Mouse (Mus musculus): ENCODE data around the gene Knop1.

The Knop1 gene

GRCm38 (mm10) chr7:118849543-118850250 lies 6.4 kb downstream of the Knop1 start:
- in situ Hi-C loops (cut with MboI; ENCODE audit: unreplicated experiment in 2 of 2) = no loop called here

DNA sequence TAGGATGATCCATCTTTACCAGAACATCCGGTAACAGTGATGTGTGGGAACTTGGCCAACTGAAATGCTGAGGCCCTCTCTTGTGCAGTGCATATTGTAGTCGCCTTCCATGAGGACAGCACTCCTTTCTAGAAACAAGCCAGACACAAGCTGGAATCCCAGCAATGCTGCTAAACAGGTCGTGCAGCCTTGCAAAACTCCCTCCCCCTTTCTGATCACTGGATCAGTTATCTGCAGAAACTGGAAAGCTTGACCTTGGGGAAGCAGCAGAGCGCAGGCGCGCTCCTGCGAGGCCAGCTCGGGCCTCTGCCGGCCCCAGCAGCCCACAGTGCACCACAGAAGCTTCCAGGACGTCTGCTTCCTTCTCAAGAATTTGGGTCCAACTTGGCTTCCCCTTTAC lies 7.3 kb downstream of the Knop1 start:
- in situ Hi-C loops (cut with MboI; ENCODE audit: unreplicated experiment in 2 of 2) = no loop called here

- in situ Hi-C loops (cut with MboI; ENCODE audit: unreplicated experiment in 2 of 2) = no loop called here
These were observed 9.7 kb downstream of the Knop1 start for GRCm38 (mm10) chr7:118846329-118846728.

- in situ Hi-C loops (cut with MboI; ENCODE audit: unreplicated experiment in 2 of 2) = no loop called here
These were observed 10.9 kb downstream of the Knop1 start for GRCm38 (mm10) chr7:118845141-118845540.

DNA sequence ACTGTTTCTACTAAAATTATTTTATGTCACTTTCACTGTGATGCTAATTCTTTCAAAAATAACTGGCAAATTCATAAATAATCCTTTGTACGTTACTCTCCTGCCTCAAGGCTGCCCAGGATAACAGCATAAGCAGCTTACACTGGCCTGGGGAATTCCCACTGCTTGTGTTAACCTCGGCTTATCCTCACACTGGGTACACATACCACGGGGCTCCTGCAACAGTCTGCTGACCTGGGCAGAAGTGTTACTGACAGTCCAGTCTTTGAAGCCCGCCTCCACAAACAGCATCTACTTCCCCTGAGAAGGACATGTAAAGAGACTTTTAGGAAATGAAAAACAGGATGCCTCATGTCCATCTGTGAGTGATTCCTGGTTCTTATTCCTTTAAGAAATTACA lies 13.1 kb downstream of the Knop1 start:
- in situ Hi-C loops (cut with MboI; ENCODE audit: unreplicated experiment in 2 of 2) = no loop called here

DNA sequence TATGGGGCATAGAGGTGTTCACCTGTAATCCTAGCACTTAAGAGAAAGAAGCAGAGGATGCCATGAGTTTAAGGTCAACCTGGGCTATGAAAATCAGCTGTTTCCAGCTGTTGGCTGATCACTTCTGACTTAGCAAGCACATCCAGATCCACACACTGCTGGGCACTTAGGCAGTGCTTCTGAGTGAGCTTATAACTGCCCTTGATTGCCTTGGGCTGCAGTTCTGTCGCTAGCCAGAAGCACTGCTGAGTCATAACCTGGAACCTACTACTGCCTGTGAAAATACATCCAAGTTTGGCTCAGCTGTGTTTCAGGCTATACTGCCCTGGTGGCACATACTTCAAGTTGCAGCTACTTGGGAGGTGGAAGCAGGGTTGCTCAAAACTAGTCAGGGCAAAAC lies 14.3 kb downstream of the Knop1 start:
- in situ Hi-C loops (cut with MboI; ENCODE audit: unreplicated experiment in 2 of 2) = no loop called here

DNA sequence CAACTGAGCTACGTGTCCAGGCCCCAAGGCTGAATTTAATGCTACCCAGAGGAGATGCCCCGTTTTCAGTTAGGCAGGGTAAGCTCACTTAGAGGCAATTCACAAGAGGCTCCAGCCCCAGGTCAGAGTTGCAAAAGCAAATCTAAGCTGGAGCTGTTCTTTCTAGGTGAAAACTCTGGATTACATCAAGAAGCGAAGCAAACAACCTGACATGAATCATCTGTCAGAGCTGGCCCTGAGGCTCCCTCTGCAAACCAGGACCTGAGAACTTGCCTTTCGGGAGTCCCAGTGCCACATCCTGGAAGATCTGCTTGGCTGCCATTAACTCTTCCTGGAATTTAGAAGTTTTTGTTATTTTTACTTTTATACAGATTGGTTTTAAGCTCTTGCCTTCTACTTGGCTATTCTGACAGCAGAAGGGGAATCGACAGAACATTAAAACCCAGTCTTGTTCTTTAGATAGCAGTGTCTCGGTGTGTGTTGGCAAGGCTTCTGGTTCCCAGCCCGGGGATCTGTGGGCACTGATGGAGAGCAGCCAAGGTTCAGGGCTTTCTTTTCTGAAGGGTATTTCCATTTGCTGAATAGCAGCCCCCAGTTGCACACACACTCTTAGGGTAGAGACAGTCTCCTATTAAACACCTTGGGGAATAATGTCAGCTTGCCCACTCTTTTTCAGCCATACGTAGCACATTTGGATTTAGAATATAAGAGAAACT lies 14.9 kb downstream of the Knop1 start:
- in situ Hi-C loops (cut with MboI; ENCODE audit: unreplicated experiment in 2 of 2) = no loop called here

- in situ Hi-C loops (cut with MboI; ENCODE audit: unreplicated experiment in 2 of 2) = no loop called here
These were observed 18.2 kb downstream of the Knop1 start for GRCm38 (mm10) chr7:118837901-118838300.

DNA sequence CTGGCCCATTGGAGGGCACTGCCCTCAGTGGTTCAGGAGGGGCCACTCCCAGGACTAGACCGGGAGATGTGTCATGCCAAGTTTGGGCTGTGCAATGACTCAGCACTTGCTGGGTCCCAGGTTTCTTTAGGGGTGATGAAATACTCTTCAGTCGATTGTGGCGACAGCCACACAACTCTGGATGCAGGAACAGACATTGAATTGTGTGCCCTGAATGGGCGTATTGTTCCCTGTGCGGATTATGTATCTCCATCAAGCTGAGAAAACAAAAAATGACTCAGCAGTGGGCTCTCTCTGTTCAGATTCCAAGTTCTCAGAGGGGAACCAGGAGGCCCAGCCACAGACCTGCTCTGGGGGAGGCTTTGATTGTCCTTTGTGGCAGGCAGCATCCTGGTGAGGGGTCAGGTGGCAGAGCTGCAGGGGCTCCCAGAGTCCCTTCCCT lies 28.1 kb downstream of the Knop1 start:
- in situ Hi-C loops (cut with MboI; ENCODE audit: unreplicated experiment in 2 of 2) = no loop called here

- in situ Hi-C loops (cut with MboI; ENCODE audit: unreplicated experiment in 2 of 2) = no loop called here
These were observed 31.6 kb downstream of the Knop1 start for GRCm38 (mm10) chr7:118824451-118824850.

DNA sequence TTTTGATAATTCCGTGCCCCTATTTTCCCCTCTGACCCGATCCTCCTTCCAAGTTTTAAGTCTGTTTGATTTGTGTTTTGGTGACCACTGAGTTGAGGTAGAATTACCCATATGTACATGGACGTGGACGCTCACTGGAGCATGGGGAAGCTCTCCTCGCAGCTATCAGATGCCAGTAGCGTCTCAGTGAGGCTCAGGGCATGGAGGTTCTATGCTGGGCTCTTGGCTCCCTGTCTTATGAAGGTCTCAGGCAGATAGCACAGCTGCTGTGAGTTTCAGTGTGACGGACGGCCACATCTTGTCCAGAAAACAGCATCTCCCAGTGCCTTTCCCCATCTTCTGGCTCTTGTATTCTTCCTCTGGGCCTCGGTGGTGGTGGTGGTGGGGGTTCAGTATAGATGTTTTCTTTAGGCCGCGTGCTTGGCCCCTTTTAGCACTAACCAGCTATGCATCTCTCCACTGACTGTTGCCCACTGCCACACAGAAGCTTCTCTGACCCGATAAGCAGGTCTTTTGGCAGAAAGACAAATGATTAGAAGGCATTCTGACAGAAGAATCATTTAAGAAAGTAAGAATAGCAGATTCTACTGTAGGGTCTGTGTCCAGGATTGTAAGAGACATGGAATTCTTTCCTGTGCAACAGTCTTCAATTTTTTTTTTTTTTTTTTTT lies 34.0 kb downstream of the Knop1 start:
- in situ Hi-C loops (cut with MboI; ENCODE audit: unreplicated experiment in 2 of 2) = no loop called here

- in situ Hi-C loops (cut with MboI; ENCODE audit: unreplicated experiment in 2 of 2) = no loop called here
These were observed 34.7 kb downstream of the Knop1 start for GRCm38 (mm10) chr7:118821356-118821755.

DNA sequence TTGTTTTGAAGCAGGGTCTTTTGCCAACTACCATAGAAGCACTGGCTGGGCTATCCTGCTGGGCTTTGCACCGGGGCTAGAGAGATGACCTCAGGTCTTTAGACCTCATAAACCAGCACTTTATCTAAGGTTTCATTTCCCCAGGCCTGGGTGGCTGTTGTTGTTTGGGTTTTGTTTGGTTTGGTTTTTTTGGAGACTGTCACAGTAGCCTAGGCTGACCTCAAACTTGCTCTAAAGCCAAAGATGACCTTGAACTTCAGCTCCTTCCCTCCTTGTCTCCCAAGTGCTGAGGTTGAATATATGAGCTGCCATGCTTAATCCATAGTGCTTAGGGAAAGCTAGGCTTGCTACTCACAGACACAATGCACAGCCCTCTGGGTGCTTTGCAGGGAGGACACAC lies 36.4 kb downstream of the Knop1 start:
- in situ Hi-C loops (cut with MboI; ENCODE audit: unreplicated experiment in 2 of 2) = no loop called here

- in situ Hi-C loops (cut with MboI; ENCODE audit: unreplicated experiment in 2 of 2) = no loop called here
These were observed 38.3 kb downstream of the Knop1 start for GRCm38 (mm10) chr7:118817741-118818140.

GRCm38 (mm10) chr7:118816275-118816674 lies 39.8 kb downstream of the Knop1 start:
- in situ Hi-C loops (cut with MboI; ENCODE audit: unreplicated experiment in 2 of 2) = no loop called here

DNA sequence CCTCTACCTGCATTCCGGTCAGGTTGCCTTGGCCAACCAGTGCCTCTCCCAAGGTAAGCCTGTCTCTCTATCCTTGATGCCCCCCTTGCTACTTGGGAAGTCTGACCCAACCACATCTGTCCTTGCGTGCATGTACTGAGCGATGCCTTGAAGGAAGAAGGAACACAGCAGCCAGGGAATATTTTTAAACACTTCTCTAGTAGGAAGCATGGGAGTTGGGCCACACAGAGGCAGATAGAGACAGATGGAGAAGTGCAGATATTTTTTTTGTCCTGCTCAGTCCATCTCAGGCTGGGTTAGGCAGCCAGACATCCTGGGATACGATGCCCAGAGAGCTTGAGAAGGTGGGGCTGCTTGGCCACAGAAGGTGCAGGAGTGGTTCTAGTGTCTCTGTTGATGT lies 42.5 kb downstream of the Knop1 start:
- in situ Hi-C loops (cut with MboI; ENCODE audit: unreplicated experiment in 2 of 2) = no loop called here

- in situ Hi-C loops (cut with MboI; ENCODE audit: unreplicated experiment in 2 of 2) = no loop called here
These were observed 44.5 kb downstream of the Knop1 start for GRCm38 (mm10) chr7:118811407-118812106.

- in situ Hi-C loops (cut with MboI; ENCODE audit: unreplicated experiment in 2 of 2) = no loop called here
These were observed 48.2 kb downstream of the Knop1 start for GRCm38 (mm10) chr7:118807899-118808298.

DNA sequence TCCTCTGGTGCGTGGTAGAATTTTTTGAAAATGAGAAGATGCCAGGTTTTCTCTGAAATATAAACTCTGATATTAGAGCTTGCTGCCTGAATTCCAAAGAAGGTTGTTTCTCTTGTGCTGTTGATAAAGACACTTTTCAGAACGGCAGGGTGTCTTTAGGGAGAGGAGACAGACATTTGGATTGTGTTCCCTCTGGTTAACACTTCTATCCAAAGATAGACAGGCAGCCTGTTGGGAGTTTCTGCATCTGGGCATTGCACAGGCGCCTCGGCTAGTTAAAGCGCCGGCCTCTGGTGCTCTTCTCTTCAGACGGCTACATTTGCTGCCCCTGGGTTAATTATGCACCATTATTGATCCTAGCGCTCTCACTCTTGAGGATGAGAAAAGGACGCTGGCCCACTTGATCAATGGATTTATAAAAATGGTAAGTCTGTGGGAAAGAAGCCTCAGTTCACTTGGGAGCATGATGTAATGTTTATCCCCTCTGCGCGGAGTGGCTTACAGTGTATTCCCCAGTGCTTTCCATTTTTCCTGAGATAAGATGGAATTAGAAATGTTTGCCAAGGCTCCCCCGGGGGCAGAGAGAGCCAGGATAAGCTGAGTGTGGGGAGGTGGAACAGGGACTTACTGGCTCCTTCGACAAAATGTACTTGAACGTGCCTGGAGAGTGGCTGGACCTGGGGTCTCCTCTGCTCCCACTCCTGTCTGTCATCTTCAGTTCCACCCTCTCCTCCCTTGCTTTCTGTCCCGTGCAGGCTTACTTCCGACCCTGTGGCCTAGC lies 49.2 kb downstream of the Knop1 start:
- in situ Hi-C loops (cut with MboI; ENCODE audit: unreplicated experiment in 2 of 2) = no loop called here

- in situ Hi-C loops (cut with MboI; ENCODE audit: unreplicated experiment in 2 of 2) = no loop called here
These were observed 52.6 kb downstream of the Knop1 start for GRCm38 (mm10) chr7:118803425-118803824.
